Mouse (Mus musculus) yolk sac, embryonic 10.5 days (tissue): ENCODE measurements around the gene Dera.

Source experiments
- DNase-seq: peaks from one replicate; pipeline ENCODE4 v3.0.0-alpha.2; 2017; ENCODE audit warnings: low spot score

Dera gene

GRCm38 (mm10) chr6:137757891-137758290, 3.5 kb downstream of the Dera start:
- no peak for DNase-seq

GRCm38 (mm10) chr6:137759681-137760080, 5.3 kb downstream of the Dera start:
- DNase-seq = no peak

- no peak for DNase-seq
Observed at GRCm38 (mm10) chr6:137760966-137761365, 6.6 kb downstream of the Dera start.

GRCm38 (mm10) chr6:137764572-137765210, 10.3 kb downstream of the Dera start:
- DNase-seq = no peak

- DNase-seq = no peak
Observed at GRCm38 (mm10) chr6:137766177-137766576, 11.8 kb downstream of the Dera start.

- DNase-seq = no peak
Observed at GRCm38 (mm10) chr6:137771621-137772250, 17.4 kb downstream of the Dera start.

GRCm38 (mm10) chr6:137772918-137773636, 18.7 kb downstream of the Dera start:
- no peak for DNase-seq

- no peak for DNase-seq
Observed at GRCm38 (mm10) chr6:137773637-137774028, 19.3 kb downstream of the Dera start.

- DNase-seq = no peak
Observed at GRCm38 (mm10) chr6:137774166-137774565, 19.8 kb downstream of the Dera start.

- no peak for DNase-seq
Observed at GRCm38 (mm10) chr6:137775159-137775558, 20.8 kb downstream of the Dera start.

GRCm38 (mm10) chr6:137776981-137777380, 22.6 kb downstream of the Dera start:
- DNase-seq = no peak

- no peak for DNase-seq
Observed at GRCm38 (mm10) chr6:137783899-137784637, 29.7 kb downstream of the Dera start.

- no peak for DNase-seq
Observed at GRCm38 (mm10) chr6:137788976-137789590, 34.7 kb downstream of the Dera start.

GRCm38 (mm10) chr6:137789658-137790057, 35.3 kb downstream of the Dera start:
- DNase-seq = no peak

- no peak for DNase-seq
Observed at GRCm38 (mm10) chr6:137795494-137795893, 41.1 kb downstream of the Dera start.

GRCm38 (mm10) chr6:137796596-137797567, 42.5 kb downstream of the Dera start:
- DNase-seq = no peak

- no peak for DNase-seq
Observed at GRCm38 (mm10) chr6:137799253-137799652, 44.9 kb downstream of the Dera start.

- no peak for DNase-seq
Observed at GRCm38 (mm10) chr6:137803456-137804005, 49.2 kb downstream of the Dera start.

GRCm38 (mm10) chr6:137804121-137804520, 49.8 kb downstream of the Dera start:
- DNase-seq = no peak

- no peak for DNase-seq
Observed at GRCm38 (mm10) chr6:137804606-137805005, 50.3 kb downstream of the Dera start.

- no peak for DNase-seq
Observed at GRCm38 (mm10) chr6:137806342-137806741, 52.0 kb downstream of the Dera start.
